Mouse (Mus musculus) limb, embryonic 10.5 days (tissue): Measurements from ENCODE around the gene Gm3409. TPM values are rescaled to one million over a fixed set of nuclear protein-coding genes. Genes with fewer than 3 reads are reported as not detected.
"Not testable (repeated sequence)": the region's sequence is repeated elsewhere in the genome, so short reads cannot be mapped to it uniquely, and the experiment has no call there.

Experiments used
- DNase-seq: peaks from one replicate; pipeline ENCODE4 v3.0.0-alpha.2; 2017; ENCODE audit warnings: low spot score
- H3K27ac ChIP-seq: fragments of 300-500 bp; sonication (generic); 2 replicates; pipeline ENCODE4 v1.5.1; 2016; ENCODE audit warnings: mild to moderate bottlenecking
- H3K27me3 ChIP-seq: fragments of 300-500 bp; sonication (generic); 2 replicates; pipeline ENCODE4 v1.6.1; 2016; ENCODE audit warnings: low read depth, mild to moderate bottlenecking; ENCODE audit not compliant: poor library complexity, severe bottlenecking
- H3K36me3 ChIP-seq: fragments of 300-500 bp; sonication (generic); 2 replicates; pipeline ENCODE4 v1.6.1; 2016; ENCODE audit warnings: mild to moderate bottlenecking, moderate library complexity
- H3K4me1 ChIP-seq: fragments of 300-500 bp; sonication (generic); 2 replicates; pipeline ENCODE4 v1.6.1; 2016
- H3K4me3 ChIP-seq: fragments of 300-500 bp; sonication (generic); 2 replicates; pipeline ENCODE4 v1.5.1; 2016; ENCODE audit warnings: mild to moderate bottlenecking, moderate library complexity
- H3K9me3 ChIP-seq: fragments of 300-500 bp; sonication (generic); replicated peaks from 2 replicates; pipeline ENCODE4 v1.6.1; 2016; ENCODE audit warnings: mild to moderate bottlenecking
- WGBS: fragments of 180-500 bp; shearing (Covaris S2); methylation state at CpG from one replicate; pipeline ENCODE4 v1.1.7; 2016; 5-methylcytosine and 5-hydroxymethylcytosine counted together
- polyA plus RNA-seq: library from polyadenylated mRNA; unstranded; fragments of >200 nt; fragmentation: Nextera tagmentation; extraction: Ambion mirVana; gene quantifications from 2 replicates; pipeline ENCODE4 v1.2.1, GENCODE M21; 2016

The Gm3409 gene
- polyA plus RNA-seq = not detected in 2 replicates

DNA sequence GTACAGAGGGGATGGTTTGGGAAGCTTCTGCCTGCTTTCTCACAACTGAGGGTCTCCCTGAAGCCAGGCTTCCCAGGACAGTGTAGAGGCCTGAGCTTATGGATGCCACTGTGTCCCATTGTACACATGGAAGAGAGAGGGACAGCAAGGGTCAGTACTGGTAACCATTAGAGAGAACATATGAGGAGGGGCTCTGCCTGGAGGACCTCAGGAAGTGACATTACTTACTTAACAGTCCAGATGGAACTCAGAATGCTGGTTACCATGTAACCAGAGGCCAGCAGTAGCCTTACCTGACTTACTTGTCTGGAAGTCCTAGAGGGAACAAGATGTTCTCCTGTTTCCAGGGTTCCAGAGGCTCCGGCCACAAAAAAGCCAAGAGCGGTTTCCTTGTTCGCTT lies at the start of gene Gm3409:
Gene Gm3409, plus strand, starts transcription at position 301 of the 400 bp plus-strand sequence.
- not testable (repeated sequence) for H3K36me3 ChIP-seq, H3K9me3 ChIP-seq, H3K27ac ChIP-seq, H3K4me1 ChIP-seq, DNase-seq, H3K27me3 ChIP-seq, H3K4me3 ChIP-seq
- 87% methylated on average over 3 of the region's 3 CpGs for WGBS

- WGBS = 17% methylated on average over 3 of the region's 4 CpGs
- not testable (repeated sequence) for H3K27me3 ChIP-seq, H3K9me3 ChIP-seq, H3K36me3 ChIP-seq, H3K27ac ChIP-seq, H3K4me1 ChIP-seq, H3K4me3 ChIP-seq, DNase-seq
Observed at GRCm38 (mm10) chr5:146488959-146489358, 48.5 kb upstream of the Gm3409 start.

- H3K9me3 ChIP-seq, H3K36me3 ChIP-seq, H3K27me3 ChIP-seq, DNase-seq, H3K27ac ChIP-seq, H3K4me1 ChIP-seq, H3K4me3 ChIP-seq: not testable (repeated sequence)
- no CpG with 5 or more reads among the region's 5 CpGs for WGBS
Observed at GRCm38 (mm10) chr5:146491063-146491462, 46.4 kb upstream of the Gm3409 start, which contains the start of gene Gm6370. Gm6370 (plus strand) TSS chr5:146491363.

DNA sequence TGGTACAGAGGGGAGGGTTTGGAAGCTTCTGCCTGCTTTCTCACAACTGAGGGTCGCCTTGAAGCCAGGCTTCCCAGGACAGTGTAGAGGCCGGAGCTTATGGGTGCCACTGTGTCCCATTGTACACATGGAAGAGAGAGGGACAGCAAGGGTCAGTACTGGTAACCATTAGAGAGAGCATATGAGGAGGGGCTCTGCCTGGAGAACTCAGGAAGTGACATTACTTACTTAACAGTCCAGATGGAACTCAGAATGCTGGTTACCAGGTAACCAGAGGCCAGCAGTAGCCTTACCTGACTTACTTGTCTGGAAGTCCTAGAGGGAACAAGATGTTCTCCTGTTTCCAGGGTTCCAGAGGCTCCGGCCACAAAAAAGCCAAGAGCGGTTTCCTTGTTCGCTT lies 35.3 kb upstream of the Gm3409 start, which contains the start of gene 4930449I24Rik:
Gene 4930449I24Rik, plus strand, starts transcription at position 301 of the 400 bp plus-strand sequence.
- WGBS = no CpG with 5 or more reads among the region's 5 CpGs
- not testable (repeated sequence) for H3K27me3 ChIP-seq, DNase-seq, H3K4me1 ChIP-seq, H3K36me3 ChIP-seq, H3K4me3 ChIP-seq, H3K9me3 ChIP-seq, H3K27ac ChIP-seq

- H3K4me3 ChIP-seq, DNase-seq, H3K27me3 ChIP-seq, H3K27ac ChIP-seq, H3K36me3 ChIP-seq, H3K4me1 ChIP-seq, H3K9me3 ChIP-seq: not testable (repeated sequence)
- 90% methylated on average over 2 of the region's 5 CpGs for WGBS
Observed at GRCm38 (mm10) chr5:146513823-146514222, 23.6 kb upstream of the Gm3409 start, which contains the start of gene Gm3402. Gm3402 (plus strand) TSS chr5:146514123.

GRCm38 (mm10) chr5:146525501-146525900 lies 11.9 kb upstream of the Gm3409 start, which contains the start of gene Gm3404:
Gm3404 (plus strand) TSS chr5:146525801.
- H3K4me1 ChIP-seq, H3K36me3 ChIP-seq, H3K27ac ChIP-seq, H3K27me3 ChIP-seq, H3K4me3 ChIP-seq, H3K9me3 ChIP-seq, DNase-seq: not testable (repeated sequence)
- WGBS = 93% methylated on average over 3 of the region's 3 CpGs

DNA sequence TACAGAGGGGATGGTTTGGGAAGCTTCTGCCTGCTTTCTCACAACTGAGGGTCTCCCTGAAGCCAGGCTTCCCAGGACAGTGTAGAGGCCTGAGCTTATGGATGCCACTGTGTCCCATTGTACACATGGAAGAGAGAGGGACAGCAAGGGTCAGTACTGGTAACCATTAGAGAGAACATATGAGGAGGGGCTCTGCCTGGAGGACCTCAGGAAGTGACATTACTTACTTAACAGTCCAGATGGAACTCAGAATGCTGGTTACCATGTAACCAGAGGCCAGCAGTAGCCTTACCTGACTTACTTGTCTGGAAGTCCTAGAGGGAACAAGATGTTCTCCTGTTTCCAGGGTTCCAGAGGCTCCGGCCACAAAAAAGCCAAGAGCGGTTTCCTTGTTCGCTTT lies 18.4 kb downstream of the Gm3409 start, which contains the start of gene Gm3415:
Gene Gm3415, plus strand, starts transcription at position 301 of the 400 bp plus-strand sequence.
- not testable (repeated sequence) for H3K27ac ChIP-seq, H3K27me3 ChIP-seq, H3K36me3 ChIP-seq, H3K4me3 ChIP-seq, DNase-seq, H3K4me1 ChIP-seq, H3K9me3 ChIP-seq
- no CpG with 5 or more reads among the region's 3 CpGs for WGBS

DNA sequence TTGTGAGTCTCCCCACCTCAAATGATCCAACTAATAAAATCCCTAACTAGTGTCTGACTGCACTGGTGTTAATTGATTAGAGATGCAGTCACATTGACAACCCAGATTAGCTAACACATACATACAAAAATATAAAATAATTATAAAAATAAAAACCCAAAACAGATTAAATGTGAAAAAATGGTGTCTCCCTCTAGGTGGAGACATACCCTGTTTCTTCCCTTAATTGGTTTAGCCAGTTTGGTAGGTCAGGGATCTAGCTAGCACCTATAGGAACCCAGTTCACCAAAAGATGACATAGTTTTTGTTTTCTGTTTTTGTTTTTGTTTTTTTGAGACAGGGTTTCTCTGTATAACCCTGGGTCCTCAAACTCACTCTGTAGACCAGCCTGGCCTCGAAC lies 26.8 kb downstream of the Gm3409 start:
- WGBS = 89% methylated on average over 1 of the region's 1 CpGs
- DNase-seq = no peak
- no peaks in the 10 kb centered on the region for H3K36me3 ChIP-seq

GRCm38 (mm10) chr5:146567054-146567453 lies 29.6 kb downstream of the Gm3409 start:
- no peaks in the 10 kb centered on the region for H3K36me3 ChIP-seq
- no peaks in the 10 kb centered on the region for H3K9me3 ChIP-seq
- H3K4me3 ChIP-seq = no peak overlapping the region
- no peaks in the 10 kb centered on the region for H3K4me1 ChIP-seq
- peak; percentile 61 for DNase-seq
- H3K27me3 ChIP-seq = no peaks in the 10 kb centered on the region
- 66% methylated on average over 4 of the region's 4 CpGs for WGBS
- H3K27ac ChIP-seq = no peak overlapping the region

More for the DNA sequence above, 26.8 kb downstream of the Gm3409 start:
- Histone ChIP-seq H3K4me3 (no peak overlapping the region), H3K9me3 (no peaks in the 10 kb centered on the region), H3K27me3 (no peaks in the 10 kb centered on the region), H3K27ac (no peak overlapping the region), H3K4me1 (no peaks in the 10 kb centered on the region)

DNA sequence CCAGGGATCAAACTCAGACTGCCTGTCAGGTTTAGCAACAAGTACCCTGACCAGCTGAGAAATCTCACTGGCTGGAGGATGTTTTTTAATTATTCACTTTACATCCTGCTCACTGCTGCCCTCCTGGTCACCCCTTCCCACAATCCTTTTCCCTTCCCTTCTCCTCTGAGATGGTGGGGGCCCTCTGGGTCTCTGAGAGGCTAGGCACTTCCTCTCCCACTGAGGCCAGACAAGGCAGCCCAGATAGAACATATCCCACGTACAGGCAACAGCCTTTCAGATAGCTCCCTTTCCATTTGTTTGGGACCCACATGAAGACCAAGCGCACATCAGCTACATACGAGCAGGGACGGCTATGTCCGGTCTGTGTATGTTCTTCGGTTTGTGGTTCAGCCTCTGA lies 32.7 kb downstream of the Gm3409 start:
- not testable (repeated sequence) for H3K36me3 ChIP-seq, H3K27me3 ChIP-seq, H3K4me3 ChIP-seq, H3K4me1 ChIP-seq, H3K27ac ChIP-seq, DNase-seq, H3K9me3 ChIP-seq
- 83% methylated on average over 6 of the region's 6 CpGs for WGBS

- H3K27me3 ChIP-seq, H3K9me3 ChIP-seq, H3K27ac ChIP-seq, H3K36me3 ChIP-seq, H3K4me1 ChIP-seq, DNase-seq, H3K4me3 ChIP-seq: not testable (repeated sequence)
- 76% methylated on average over 6 of the region's 6 CpGs for WGBS
Observed at GRCm38 (mm10) chr5:146571830-146572734, 34.6 kb downstream of the Gm3409 start.

DNA sequence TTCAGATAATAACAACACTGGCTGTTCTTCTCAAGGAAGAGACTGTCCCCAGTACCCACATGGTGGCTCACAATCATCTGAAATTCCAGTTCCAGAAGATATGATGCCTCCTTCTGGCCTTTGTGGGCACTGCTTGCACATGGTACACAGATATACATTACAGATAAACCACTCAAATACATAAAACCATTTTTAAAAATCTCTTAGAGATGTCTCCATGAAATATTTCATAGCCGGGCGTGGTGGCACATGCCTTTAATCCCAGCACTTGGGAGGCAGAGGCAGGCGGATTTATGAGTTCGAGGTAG lies 35.2 kb downstream of the Gm3409 start:
- H3K27ac ChIP-seq, H3K9me3 ChIP-seq, H3K27me3 ChIP-seq, H3K4me3 ChIP-seq, H3K4me1 ChIP-seq, DNase-seq, H3K36me3 ChIP-seq: not testable (repeated sequence)
- 92% methylated on average over 4 of the region's 4 CpGs for WGBS

- Histone ChIP-seq H3K27ac (no peak overlapping the region), H3K36me3 (no peaks in the 10 kb centered on the region), H3K4me3 (no peak overlapping the region), H3K9me3 (no peaks in the 10 kb centered on the region), H3K4me1 (no peaks in the 10 kb centered on the region), H3K27me3 (no peaks in the 10 kb centered on the region)
- 85% methylated on average over 3 of the region's 3 CpGs for WGBS
- no peak for DNase-seq
Observed at GRCm38 (mm10) chr5:146576668-146577067, 39.2 kb downstream of the Gm3409 start.
